Mouse (Mus musculus) myocyte (in vitro differentiated cells): ENCODE measurements around the gene Flt3.

ENCODE experiments used
- CEBPB ChIP-seq: IDR thresholded peaks from 2 replicates; pipeline ENCODE4 v1.6.1; 2011; ENCODE audit warnings: mild to moderate bottlenecking, moderate library complexity; ENCODE audit not compliant: poor library complexity, insufficient read depth, severe bottlenecking
- MAX ChIP-seq: IDR thresholded peaks from one replicate; pipeline ENCODE4 v1.6.1; 2011; ENCODE audit warnings: low read depth, mild to moderate bottlenecking, control low read depth
- MYOD1 ChIP-seq, 3 experiments: IDR thresholded peaks; one replicate each; pipeline ENCODE4 v1.6.1; 2011; ENCODE audit warnings: control low read depth in 2 of 3, low read depth in 2 of 3, mild to moderate bottlenecking in 2 of 3, moderate library complexity in 1 of 3; ENCODE audit not compliant: insufficient read length in 2 of 3, control insufficient read depth in 1 of 3
- MYOG ChIP-seq, 3 experiments: IDR thresholded peaks; one replicate each; pipeline ENCODE4 v1.6.1; 2011; ENCODE audit warnings: control low read depth in 2 of 3, low read depth in 2 of 3, mild to moderate bottlenecking in 2 of 3; ENCODE audit not compliant: insufficient read length in 2 of 3, control insufficient read depth in 1 of 3, insufficient read depth in 1 of 3
- POLR2A ChIP-seq: IDR thresholded peaks from one replicate; pipeline ENCODE4 v1.6.1; 2011; ENCODE audit warnings: low read depth, mild to moderate bottlenecking, control low read depth, moderate library complexity; ENCODE audit not compliant: insufficient read length
- POLR2AphosphoS2 ChIP-seq: IDR thresholded peaks from one replicate; pipeline ENCODE4 v1.6.1; 2011; ENCODE audit warnings: low read depth, control low read depth; ENCODE audit not compliant: insufficient read length
- SRF ChIP-seq: IDR thresholded peaks from one replicate; pipeline ENCODE4 v1.6.1; 2011; ENCODE audit warnings: low read depth; ENCODE audit not compliant: control insufficient read depth, insufficient read length
- TCF12 ChIP-seq: IDR thresholded peaks from one replicate; pipeline ENCODE4 v1.6.1; 2011; ENCODE audit warnings: mild to moderate bottlenecking, control low read depth; ENCODE audit not compliant: poor library complexity, insufficient read depth, severe bottlenecking
- USF1 ChIP-seq: IDR thresholded peaks from one replicate; pipeline ENCODE4 v1.6.1; 2011; ENCODE audit warnings: low read depth, mild to moderate bottlenecking, control low read depth, moderate library complexity

GRCm38 (mm10) chr5:147294121-147294520, 106.2 kb downstream of the Flt3 start:
- TF ChIP-seq USF1 = no peak
- TF ChIP-seq POLR2A = no peak
- TF ChIP-seq MYOD1 (IDR thresholded peaks at IDR 0.05; ENCODE audit: control insufficient read depth in 1 of 3, insufficient read length in 2 of 3, low read depth in 2 of 3) = no peak
- TF ChIP-seq CEBPB = no peak
- no peak for TF ChIP-seq POLR2AphosphoS2
- TF ChIP-seq MAX = no peak
- no peak for TF ChIP-seq MYOG (IDR thresholded peaks at IDR 0.05; ENCODE audit: control insufficient read depth in 1 of 3, insufficient read depth in 1 of 3, insufficient read length in 2 of 3, low read depth in 2 of 3)
- TF ChIP-seq SRF = no peak
- no peak for TF ChIP-seq TCF12
